Mouse (Mus musculus) gastrocnemius, adult 8-10 months (tissue): ENCODE data around the gene Slc16a8. TPM values are rescaled to one million over a fixed set of nuclear protein-coding genes. Genes with fewer than 3 reads are reported as not detected.
"Not testable (repeated sequence)": the region's sequence is repeated elsewhere in the genome, so short reads cannot be mapped to it uniquely, and the experiment has no call there.

Experiments
- DNase-seq, 2 experiments: peaks; one replicate each; pipeline ENCODE4 v3.0.0; 2022; ENCODE audit warnings: low spot score in 2 of 2
- total RNA-seq, 4 experiments: library from RNA; stranded (reverse); gene quantifications; 2 replicates each; pipeline ENCODE4 v1.2.4; 2022

Gene Slc16a8
- total RNA-seq, 4 experiments from 2014 or later, result 0.15 to 0.85 (median 0.16) TPM

- DNase-seq, result no peak
Observed at GRCm38 (mm10) chr15:79262786-79263309, 8.3 kb upstream of the Slc16a8 start.

DNA sequence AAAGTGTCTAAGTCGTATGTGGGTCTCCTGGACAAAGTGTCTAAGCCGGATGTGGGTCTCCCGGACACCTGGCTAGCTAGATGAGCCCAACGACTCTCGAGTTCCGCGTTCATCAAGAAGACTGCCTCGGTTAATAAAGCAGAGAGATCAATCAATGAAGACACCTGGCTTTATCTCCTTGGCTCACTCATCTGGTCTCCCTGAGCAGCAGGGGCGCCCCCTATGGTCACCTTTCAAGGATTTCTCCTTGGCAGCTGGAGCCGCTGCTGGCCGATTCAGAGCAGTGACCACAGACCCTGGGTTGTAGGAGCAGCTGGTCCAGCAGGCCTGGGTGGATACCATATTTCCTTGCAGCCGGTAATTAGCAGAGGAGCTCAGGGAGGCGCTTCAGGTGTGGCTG lies 7.8 kb upstream of the Slc16a8 start:
- peak in 1 of 2 experiments; percentile 36 for DNase-seq

GRCm38 (mm10) chr15:79261757-79262156 lies 7.2 kb upstream of the Slc16a8 start:
- no peak for DNase-seq

GRCm38 (mm10) chr15:79261095-79261725 lies 6.6 kb upstream of the Slc16a8 start:
- DNase-seq, result peak in 1 of 2 experiments; percentile 38

GRCm38 (mm10) chr15:79258521-79258920 lies 4.0 kb upstream of the Slc16a8 start:
- no peak for DNase-seq

DNA sequence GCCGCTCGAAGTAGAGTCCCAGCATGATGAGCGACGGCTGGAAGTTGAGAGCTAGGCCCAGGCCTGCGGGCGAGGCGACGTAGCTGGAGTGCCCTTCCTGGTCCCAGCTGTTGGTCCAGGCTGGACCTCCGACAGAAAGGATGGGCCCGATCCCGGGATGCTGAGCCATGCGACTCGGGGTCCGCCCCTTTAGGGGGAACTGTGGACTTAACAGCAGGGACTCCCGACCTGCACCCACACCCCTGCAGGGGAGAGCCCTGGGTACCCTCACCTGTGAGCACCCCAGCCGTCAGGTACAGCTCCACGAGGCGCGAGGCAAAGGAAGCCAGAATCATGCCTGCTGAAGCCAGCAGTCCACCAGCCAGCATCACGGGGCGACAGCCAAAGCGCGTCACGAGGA lies 2.0 kb downstream of the Slc16a8 start:
- DNase-seq, result no peak

DNA sequence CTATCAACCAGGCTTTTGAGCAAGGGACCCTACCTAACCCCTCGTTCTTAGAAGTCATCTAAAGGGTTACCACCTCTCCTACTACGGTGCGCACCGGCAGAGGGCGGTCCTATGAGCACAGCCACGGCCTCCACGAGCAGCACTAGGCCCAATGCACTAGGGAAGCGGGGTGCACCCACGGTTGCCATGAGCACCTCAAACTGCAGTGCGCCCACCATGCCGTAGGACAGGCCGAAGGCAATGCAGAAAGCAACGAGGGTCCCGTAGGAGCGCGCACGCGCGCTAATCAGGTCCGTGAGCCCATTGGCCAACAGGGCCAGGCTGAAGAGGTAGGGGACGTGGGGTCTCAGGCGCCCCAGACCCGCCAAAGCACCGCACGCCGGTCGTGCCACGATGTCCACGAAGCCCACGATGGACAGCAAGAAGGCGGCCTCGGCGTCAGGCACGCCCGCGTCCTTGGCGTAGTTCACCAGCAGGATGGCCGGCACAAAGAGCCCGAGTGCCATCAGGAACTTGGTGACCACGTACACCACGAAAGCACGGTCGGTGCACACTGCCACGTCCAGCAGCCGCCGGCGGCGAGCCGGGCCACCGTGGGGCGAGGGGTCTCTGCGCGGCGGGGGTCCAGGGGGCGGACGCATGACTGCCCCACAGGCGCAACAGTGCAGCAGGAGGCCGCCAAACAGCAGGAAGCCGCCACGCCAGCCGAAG lies 2.6 kb downstream of the Slc16a8 start:
- DNase-seq, result no peak

DNA sequence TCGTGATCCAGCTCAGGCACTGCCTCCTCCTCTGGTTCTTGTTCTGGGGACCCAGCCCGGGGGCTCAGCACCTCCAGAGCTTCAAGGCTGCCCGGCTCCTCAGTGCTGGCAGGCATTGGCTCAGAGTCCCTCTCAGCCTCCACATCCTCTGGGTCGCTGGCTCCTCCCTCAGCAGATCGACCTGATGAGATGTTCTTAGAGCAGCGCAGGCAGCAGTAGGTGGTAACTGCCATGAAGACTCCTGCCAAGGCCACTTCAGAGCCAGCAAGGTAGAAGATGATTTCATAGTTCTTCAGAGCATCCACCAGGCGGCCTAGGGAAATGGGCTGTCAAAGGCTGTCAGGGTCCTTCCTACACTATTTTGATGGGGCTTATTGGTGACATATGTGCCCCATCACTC lies 3.4 kb downstream of the Slc16a8 start:
- DNase-seq, result no peak

DNA sequence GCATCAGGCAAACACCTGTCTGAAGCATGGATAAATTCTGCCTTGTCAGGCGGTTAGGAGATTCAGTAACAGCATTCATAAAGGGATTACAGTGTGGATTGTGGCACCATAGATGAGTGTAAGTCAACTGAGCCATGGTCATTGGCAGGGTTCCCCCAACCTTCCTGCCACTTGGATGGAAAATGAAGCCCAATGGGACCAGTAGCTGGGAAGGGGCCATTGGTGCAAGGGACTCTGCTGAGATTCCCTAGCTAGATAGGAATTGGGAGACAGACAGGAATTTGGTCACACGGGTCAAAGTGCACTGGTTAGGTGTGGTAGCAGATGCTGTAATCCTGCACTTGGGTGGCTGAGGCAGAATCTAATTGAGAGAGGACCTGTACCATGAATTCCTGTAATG lies 4.3 kb downstream of the Slc16a8 start:
- no peak for DNase-seq

DNA sequence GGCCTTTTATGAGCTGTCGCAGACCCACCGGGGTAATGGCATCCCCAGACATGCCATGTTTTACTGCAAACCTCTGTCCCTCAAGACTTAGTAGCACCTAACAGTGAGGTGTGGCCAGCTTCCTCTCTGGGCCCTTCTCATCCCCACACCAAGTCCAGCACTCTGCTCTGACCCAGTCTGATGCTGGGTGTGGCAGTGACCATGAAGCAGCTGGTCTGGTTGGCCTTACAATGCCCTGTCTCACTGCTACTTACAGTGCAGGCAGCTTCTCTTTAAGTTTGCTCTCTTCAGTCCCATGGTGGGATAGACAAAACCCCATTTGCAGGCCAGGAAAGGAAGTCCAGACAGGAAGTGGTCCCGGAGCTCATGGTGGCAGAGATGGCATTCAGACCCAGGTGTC lies 9.2 kb downstream of the Slc16a8 start:
- DNase-seq, result no peak

- DNase-seq, result peak in 1 of 2 experiments; percentile 28
Observed at GRCm38 (mm10) chr15:79244071-79244893, 10.3 kb downstream of the Slc16a8 start.

GRCm38 (mm10) chr15:79243234-79244042 lies 11.1 kb downstream of the Slc16a8 start:
- DNase-seq, result peak; percentile 95 to 97

DNA sequence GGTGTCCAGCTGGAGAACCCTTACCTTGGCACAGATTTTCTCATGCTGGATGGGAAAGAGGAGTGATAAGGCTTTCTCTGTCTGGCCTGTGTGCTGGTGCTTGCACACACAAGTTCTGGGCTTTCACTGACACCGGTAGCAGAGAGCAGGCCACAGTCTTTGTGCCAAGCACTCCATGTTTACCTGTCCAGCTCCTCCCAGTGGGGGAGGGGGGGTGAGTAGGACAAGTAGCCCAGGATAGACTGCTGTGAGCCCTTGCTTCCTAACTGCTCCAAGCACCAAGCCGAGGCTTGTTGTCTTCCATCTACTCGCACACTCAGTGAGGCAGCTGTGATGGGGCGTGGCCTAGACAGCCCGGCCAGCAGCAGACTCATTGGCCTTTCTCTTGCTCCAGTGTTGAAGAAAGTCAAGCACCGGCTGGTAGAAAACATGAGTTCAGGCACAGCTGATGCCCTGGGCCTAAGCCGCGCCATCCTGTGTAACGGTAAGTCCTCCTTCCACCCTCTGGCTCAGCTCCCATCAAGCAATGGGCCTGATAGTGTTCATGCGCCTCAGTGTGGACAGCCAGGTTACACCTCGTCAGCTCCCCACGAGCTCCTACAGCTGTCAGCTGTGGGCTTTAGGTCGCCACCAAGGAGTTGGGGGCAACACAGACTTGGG lies 11.9 kb downstream of the Slc16a8 start:
- no peak for DNase-seq

DNA sequence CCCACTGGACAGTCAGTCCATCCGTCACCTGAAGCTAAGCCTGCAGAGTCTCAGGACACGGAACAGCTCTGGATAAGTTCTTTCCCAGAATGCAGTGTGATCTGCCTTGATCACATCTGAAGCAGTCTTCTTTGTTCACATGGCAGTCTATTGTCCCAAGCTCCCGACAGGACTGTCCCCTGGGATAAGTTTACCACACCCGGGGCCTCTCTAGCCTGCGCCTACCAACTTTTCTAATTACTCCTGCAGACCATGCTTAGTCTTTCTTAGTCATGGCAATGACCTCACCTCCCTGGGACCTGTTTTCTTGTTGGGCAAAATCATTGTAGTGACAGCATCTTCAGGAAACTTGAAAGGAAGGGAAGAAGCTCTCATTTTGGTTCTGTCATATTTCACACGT lies 16.5 kb downstream of the Slc16a8 start:
- DNase-seq, result no peak

- DNase-seq, result no peak
Observed at GRCm38 (mm10) chr15:79235268-79235667, 19.3 kb downstream of the Slc16a8 start.

DNA sequence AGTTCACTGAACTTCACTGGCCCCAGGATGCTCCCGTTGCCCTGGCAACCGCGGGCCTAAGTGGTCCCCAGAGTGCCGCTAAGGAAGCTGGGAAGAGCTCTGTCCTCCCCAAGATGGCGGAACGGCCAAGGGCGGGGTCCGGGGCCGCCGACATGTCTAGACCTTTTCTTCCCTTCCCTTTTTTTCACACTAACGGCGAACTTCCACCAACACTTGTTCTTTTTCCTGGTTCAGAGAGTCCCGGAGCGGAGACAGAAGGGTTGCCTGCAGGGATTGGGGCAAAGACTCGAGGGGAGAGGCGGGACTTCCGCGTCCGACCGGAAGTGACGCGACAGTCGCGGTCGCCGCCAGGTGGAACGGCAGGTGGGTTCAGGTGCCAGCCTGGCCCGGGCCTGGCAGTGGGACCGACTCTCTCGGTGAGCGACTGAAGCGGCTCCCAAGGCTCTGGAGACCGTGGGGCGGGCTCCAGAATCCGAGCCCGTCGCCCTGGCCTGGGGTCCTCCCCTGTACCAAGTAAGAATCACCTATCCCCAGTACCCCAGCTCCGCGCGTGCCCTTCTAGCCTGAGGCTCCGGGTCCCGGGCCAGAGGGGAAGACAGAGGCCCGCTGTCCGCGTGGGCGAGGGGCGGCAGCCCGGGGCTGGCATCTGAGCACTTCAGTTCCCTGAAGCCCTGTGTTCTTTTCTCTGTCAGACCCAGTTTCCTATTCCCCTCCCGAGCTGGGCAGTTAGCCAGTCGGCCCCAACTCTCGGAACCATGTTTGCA lies 25.3 kb downstream of the Slc16a8 start, which contains the start of the genes Pick1 and Gm49486:
Gene Pick1 (plus strand): TSS at position 116 of the 764 bp plus-strand sequence.
Gene Gm49486 (plus strand): TSS at position 334 of the 764 bp plus-strand sequence.
- DNase-seq, result peak; percentile 85 to 87

GRCm38 (mm10) chr15:79225780-79226179 lies 28.8 kb downstream of the Slc16a8 start:
- not testable (repeated sequence) for DNase-seq

DNA sequence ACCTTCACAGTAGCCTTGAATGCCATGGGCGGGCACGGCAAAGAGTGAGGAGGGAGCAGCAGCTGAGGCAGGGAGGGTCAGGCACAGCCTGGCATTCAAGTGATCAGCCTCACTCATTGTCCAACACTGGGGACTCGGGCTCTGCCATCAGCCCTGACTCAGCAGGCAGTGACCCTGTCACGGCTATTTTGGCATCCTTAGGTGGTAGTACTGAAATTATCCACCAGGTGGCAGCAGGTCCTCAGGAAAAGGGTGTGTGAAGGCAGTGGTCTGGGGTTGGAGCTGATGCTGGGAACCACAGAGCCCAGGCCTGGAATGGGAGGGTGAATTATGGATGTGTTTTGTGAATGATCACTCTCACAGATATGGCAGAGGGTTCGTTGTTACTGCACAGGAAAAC lies 29.9 kb downstream of the Slc16a8 start:
- peak; percentile 86 to 88 for DNase-seq

GRCm38 (mm10) chr15:79223641-79224040 lies 30.9 kb downstream of the Slc16a8 start:
- DNase-seq, result no peak

DNA sequence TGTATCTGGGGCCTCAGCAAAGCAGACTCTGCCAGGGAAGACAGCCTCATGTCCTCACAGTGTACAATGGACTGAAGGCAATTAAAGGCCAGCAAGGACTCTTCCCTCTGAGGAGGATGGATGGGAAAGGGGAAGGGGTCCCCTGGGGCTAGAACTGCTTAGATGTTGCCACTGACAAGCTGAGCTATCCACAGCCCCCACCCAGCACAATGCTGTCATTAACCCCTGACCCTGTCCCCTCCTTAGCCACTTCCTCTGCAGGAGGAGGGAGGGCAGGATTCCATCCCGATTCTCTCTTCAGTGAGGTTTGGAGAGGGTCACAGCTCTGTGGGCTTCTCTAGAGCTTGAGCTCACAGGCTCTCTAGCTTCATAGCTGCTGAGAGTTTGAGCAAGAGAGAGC lies 35.0 kb downstream of the Slc16a8 start:
- DNase-seq, result no peak
